Mouse (Mus musculus): ENCODE data around the gene Stk11. TPM values are rescaled to one million over a fixed set of nuclear protein-coding genes. Genes with fewer than 3 reads are reported as not detected.

Gene Stk11
- polyA plus RNA-seq, 2 experiments = 30.1 to 133 TPM

GRCm38 (mm10) chr10:80114341-80115284 is 990 bp upstream of the Stk11 start:
- peaks cover 22% of the 10 kb centered on the region for H3K4me1 ChIP-seq (ENCODE audit: control insufficient read depth, insufficient read depth, low read length)
- peaks cover 18% of the 10 kb centered on the region for H3K36me3 ChIP-seq (ENCODE audit: control insufficient read depth, insufficient read depth, low read length)
- H3K4me3 ChIP-seq (replicated peaks; ENCODE audit: low read length) = peak overlapping the region; percentile 90
- TF ChIP-seq POLR2A (IDR thresholded peaks at IDR 0.05; ENCODE audit: borderline replicate concordance, extremely low read depth, insufficient read depth, insufficient read length) = no peak
- H3K27ac ChIP-seq (replicated peaks; ENCODE audit: low read depth, low read length) = peak overlapping the region; percentile 73
- H3K9me3 ChIP-seq (ENCODE audit: control insufficient read depth, low read length) = no peaks in the 10 kb centered on the region
- H3K4me2 ChIP-seq (replicated peaks; ENCODE audit: low read depth, low read length, severe bottlenecking) = peak overlapping the region; percentile 65
- DNase-seq (ENCODE audit: low spot score) (peak; percentile 93), ATAC-seq (ENCODE audit: low FRiP score, low read depth) (peak; percentile 41; the same call in 1 of the 2 replicates)
- H3K9ac ChIP-seq (ENCODE audit: low read depth, low read length, severe bottlenecking) = peak overlapping the region; percentile 56
- H3K27me3 ChIP-seq (ENCODE audit: control insufficient read depth, insufficient read depth, low read length) = no peaks in the 10 kb centered on the region
- 2% methylated on average over 27 of the region's 27 CpGs for WGBS

GRCm38 (mm10) chr10:80115944-80116335 is 337 bp downstream of the Stk11 start:
- DNase-seq (ENCODE audit: low spot score) (no peak), ATAC-seq (ENCODE audit: low FRiP score, low read depth) (no peak)
- peaks cover 22% of the 10 kb centered on the region for H3K4me1 ChIP-seq (ENCODE audit: control insufficient read depth, insufficient read depth, low read length)
- peaks cover 26% of the 10 kb centered on the region for H3K36me3 ChIP-seq (ENCODE audit: control insufficient read depth, insufficient read depth, low read length)
- no peaks in the 10 kb centered on the region for H3K27me3 ChIP-seq (ENCODE audit: control insufficient read depth, insufficient read depth, low read length)
- H3K4me2 ChIP-seq (replicated peaks; ENCODE audit: low read depth, low read length, severe bottlenecking) = peak overlapping the region; percentile 95
- H3K9me3 ChIP-seq (ENCODE audit: control insufficient read depth, low read length) = no peaks in the 10 kb centered on the region
- no peak for TF ChIP-seq POLR2A (IDR thresholded peaks at IDR 0.05; ENCODE audit: borderline replicate concordance, extremely low read depth, insufficient read depth, insufficient read length)
- WGBS = 0% methylated on average over 56 of the region's 63 CpGs
- peak overlapping the region; percentile 78 for H3K9ac ChIP-seq (ENCODE audit: low read depth, low read length, severe bottlenecking)
- peak overlapping the region; percentile 55 for H3K27ac ChIP-seq (replicated peaks; ENCODE audit: low read depth, low read length)
- H3K4me3 ChIP-seq (replicated peaks; ENCODE audit: low read length) = peak overlapping the region; percentile 90

GRCm38 (mm10) chr10:80116563-80116926 is 942 bp downstream of the Stk11 start:
- TF ChIP-seq POLR2A (IDR thresholded peaks at IDR 0.05; ENCODE audit: borderline replicate concordance, extremely low read depth, insufficient read depth, insufficient read length) = no peak
- Histone ChIP-seq H3K27ac (replicated peaks; ENCODE audit: low read depth, low read length) (peak overlapping the region; percentile 55), H3K9me3 (ENCODE audit: control insufficient read depth, low read length) (no peaks in the 10 kb centered on the region), H3K36me3 (ENCODE audit: control insufficient read depth, insufficient read depth, low read length) (peaks cover 30% of the 10 kb centered on the region), H3K4me1 (ENCODE audit: control insufficient read depth, insufficient read depth, low read length) (peaks cover 22% of the 10 kb centered on the region), H3K27me3 (ENCODE audit: control insufficient read depth, insufficient read depth, low read length) (no peaks in the 10 kb centered on the region), H3K4me3 (replicated peaks; ENCODE audit: low read length) (peak overlapping the region; percentile 90), H3K4me2 (replicated peaks; ENCODE audit: low read depth, low read length, severe bottlenecking) (peak overlapping the region; percentile 95), H3K9ac (ENCODE audit: low read depth, low read length, severe bottlenecking) (peak overlapping the region; percentile 78)
- WGBS = under 1% methylated on average over 26 of the region's 27 CpGs
- ATAC-seq (ENCODE audit: low FRiP score, low read depth) (no peak), DNase-seq (ENCODE audit: low spot score) (no peak)

GRCm38 (mm10) chr10:80116927-80117691 is 1.5 kb downstream of the Stk11 start:
- WGBS = 4% methylated on average over 30 of the region's 30 CpGs
- H3K4me2 ChIP-seq (replicated peaks; ENCODE audit: low read depth, low read length, severe bottlenecking) = peak overlapping the region; percentile 95
- TF ChIP-seq POLR2A (IDR thresholded peaks at IDR 0.05; ENCODE audit: borderline replicate concordance, extremely low read depth, insufficient read depth, insufficient read length) = no peak
- H3K4me1 ChIP-seq (ENCODE audit: control insufficient read depth, insufficient read depth, low read length) = peaks cover 22% of the 10 kb centered on the region
- H3K9ac ChIP-seq (ENCODE audit: low read depth, low read length, severe bottlenecking) = peak overlapping the region; percentile 78
- H3K4me3 ChIP-seq (replicated peaks; ENCODE audit: low read length) = peak overlapping the region; percentile 90
- H3K27me3 ChIP-seq (ENCODE audit: control insufficient read depth, insufficient read depth, low read length) = no peaks in the 10 kb centered on the region
- H3K36me3 ChIP-seq (ENCODE audit: control insufficient read depth, insufficient read depth, low read length) = peaks cover 36% of the 10 kb centered on the region
- ATAC-seq (ENCODE audit: low FRiP score, low read depth) = no peak
- no peaks in the 10 kb centered on the region for H3K9me3 ChIP-seq (ENCODE audit: control insufficient read depth, low read length)
- no peak for DNase-seq (ENCODE audit: low spot score)
- H3K27ac ChIP-seq (replicated peaks; ENCODE audit: low read depth, low read length) = 0 out of 2 replicates have a peak overlapping the region, but pooled peaks have one; percentile 55

GRCm38 (mm10) chr10:80117736-80118135 is 2.1 kb downstream of the Stk11 start:
- Histone ChIP-seq H3K4me1 (ENCODE audit: control insufficient read depth, insufficient read depth, low read length) (peaks cover 22% of the 10 kb centered on the region), H3K4me3 (replicated peaks; ENCODE audit: low read length) (peak overlapping the region; percentile 90), H3K36me3 (ENCODE audit: control insufficient read depth, insufficient read depth, low read length) (peaks cover 38% of the 10 kb centered on the region), H3K27ac (replicated peaks; ENCODE audit: low read depth, low read length) (no peak overlapping the region), H3K9me3 (ENCODE audit: control insufficient read depth, low read length) (no peaks in the 10 kb centered on the region), H3K9ac (ENCODE audit: low read depth, low read length, severe bottlenecking) (peak overlapping the region; percentile 78), H3K4me2 (replicated peaks; ENCODE audit: low read depth, low read length, severe bottlenecking) (peak overlapping the region; percentile 95), H3K27me3 (ENCODE audit: control insufficient read depth, insufficient read depth, low read length) (no peaks in the 10 kb centered on the region)
- DNase-seq (ENCODE audit: low spot score) (no peak), ATAC-seq (ENCODE audit: low FRiP score, low read depth) (no peak)
- TF ChIP-seq POLR2A (IDR thresholded peaks at IDR 0.05; ENCODE audit: borderline replicate concordance, extremely low read depth, insufficient read depth, insufficient read length) = no peak
- WGBS = 40% methylated on average over 1 of the region's 1 CpGs

All from limb, embryonic 14.5 days (tissue).